Mouse (Mus musculus) colon, adult 2 months (tissue): ENCODE data around the gene Scrt2. TPM values are rescaled to one million over a fixed set of nuclear protein-coding genes. Genes with fewer than 3 reads are reported as not detected.

ENCODE experiments used
- polyA plus RNA-seq: library from polyadenylated mRNA; depleted of rRNA; stranded (reverse); fragments of >200 nt; gene quantifications from 2 replicates; pipeline ENCODE4 v1.2.3, GENCODE M21; 2012; rRNA removed

The Scrt2 gene
- polyA plus RNA-seq: 0.09 TPM in 1 of 2 replicates, not detected in the other

DNA sequence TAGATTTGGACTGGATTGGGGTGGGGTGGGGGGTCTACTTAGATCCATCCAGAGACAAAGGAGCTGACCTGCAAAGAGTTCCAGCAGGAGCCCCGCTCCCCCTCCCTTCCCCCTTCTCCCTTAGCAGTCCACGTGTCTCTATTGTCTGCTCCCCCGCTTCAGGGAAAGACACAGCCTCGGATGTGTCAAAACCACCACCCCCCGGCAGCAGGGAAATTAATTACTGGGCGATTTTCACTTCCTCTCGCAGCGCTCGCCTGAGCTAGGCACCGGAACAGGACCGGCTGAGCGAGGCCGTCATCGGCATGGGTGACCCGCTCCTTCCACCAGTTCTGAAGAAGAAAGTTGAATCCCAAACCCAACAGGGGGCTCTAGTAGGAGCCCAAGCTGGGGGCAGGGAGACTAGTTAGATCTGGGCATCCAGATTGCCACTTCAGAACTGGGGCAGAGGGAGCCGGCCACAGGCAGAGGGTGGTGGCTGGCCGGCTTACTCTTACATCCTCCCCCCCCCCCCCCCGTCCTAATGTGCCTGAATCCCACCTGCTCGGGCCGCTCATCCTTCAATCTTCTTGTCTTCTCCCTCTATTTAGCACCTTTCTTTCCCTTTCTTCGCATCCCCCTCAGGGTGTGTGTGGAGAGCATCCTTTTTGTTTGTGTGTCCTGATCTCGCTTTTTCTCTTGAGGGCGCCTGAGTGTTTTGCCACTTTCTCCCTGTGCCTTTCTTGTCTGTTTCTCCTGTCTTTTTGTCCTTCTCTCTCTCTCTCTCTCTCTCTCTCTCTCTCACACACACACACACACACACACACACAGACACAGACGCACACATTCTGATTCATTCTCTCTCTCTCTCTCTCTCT is at the start of gene Scrt2:
Scrt2 (plus strand) TSS at position 845 of the 857 bp plus-strand sequence.

GRCm38 (mm10) chr2:152105318-152106224 is 24.2 kb downstream of the Scrt2 start, which contains the start of gene Srxn1:
Gene Srxn1, plus strand, starts transcription at chr2:152105516.

GRCm38 (mm10) chr2:152143279-152144157 is 62.2 kb downstream of the Scrt2 start, which contains the start of gene Tcf15:
Gene Tcf15, plus strand, starts transcription at chr2:152143561.

Other genes starting within 250 kb of the Scrt2 start
- not detected in 2 replicates for gene Rspo4, start 238.6 kb upstream of the Scrt2 start, polyA plus RNA-seq
- gene Angpt4, start 170.3 kb upstream of the Scrt2 start, polyA plus RNA-seq: 1.8 and 2.4 TPM in 2 replicates
- gene Fam110a, start 101.3 kb upstream of the Scrt2 start, polyA plus RNA-seq: 23.9 and 24.5 TPM in 2 replicates
- 51.0 and 66.3 TPM in 2 replicates for gene Slc52a3, start 85.0 kb upstream of the Scrt2 start, polyA plus RNA-seq
- gene Srxn1, start 24.0 kb downstream of the Scrt2 start, polyA plus RNA-seq: 200 and 254 TPM in 2 replicates
- gene Tcf15, start 62.0 kb downstream of the Scrt2 start, polyA plus RNA-seq: 9.3 and 9.6 TPM in 2 replicates
- gene Csnk2a1, start 145.3 kb downstream of the Scrt2 start, polyA plus RNA-seq: 12.2 and 13.8 TPM in 2 replicates
- gene Tbc1d20, start 212.3 kb downstream of the Scrt2 start, polyA plus RNA-seq: 56.0 and 62.7 TPM in 2 replicates